In genomic region chr6:118196751-118197439, GRCm38 (mm10) we compare ENCODE assay signal across 8 mouse cellular contexts. TPM values are rescaled to one million over a fixed set of nuclear protein-coding genes. Genes with fewer than 3 reads are reported as not detected.
A peak's percentile ranks its signal among the peaks of the same experiment; 100 is the strongest.
DNase-seq lines count a peak whose midpoint lies in the region; ATAC-seq lines count a peak whose summit lies in the region.

No protein-coding gene starts in this region.

- peak overlapping the region; percentile 80 for H3K4me3 ChIP-seq in hindbrain, embryonic 16.5 days (ENCODE audit: low read length)
- H3K4me3 ChIP-seq in liver, embryonic 15.5 days (replicated peaks) = peak overlapping the region; percentile 41
- peak overlapping the region; percentile 64 for H3K4me3 ChIP-seq in neural tube, embryonic 11.5 days (ENCODE audit: low read depth, low read length)

- under 1% methylated on average over 82 of the region's 84 CpGs for WGBS in hindbrain, embryonic 16.5 days
- under 1% methylated on average over 84 of the region's 84 CpGs for WGBS in liver, embryonic 15.5 days (ENCODE audit: insufficient replicate concordance)
- 0% methylated on average over 76 of the region's 84 CpGs for WGBS in neural tube, embryonic 11.5 days

- peak; percentile 48 for DNase-seq in ovary, postnatal 36 days (ENCODE audit: low spot score)
- DNase-seq in ovary, postnatal 10 days (ENCODE audit: low spot score) = no peak
- DNase-seq in cerebellum, postnatal 14 days = peak; percentile 63 to 64
- DNase-seq in gastrocnemius, postnatal 14 days = peak; percentile 75
- peak; percentile 64 for DNase-seq in neural tube, embryonic 11.5 days (ENCODE audit: low spot score)
- DNase-seq in thymus, postnatal 10 days (ENCODE audit: low spot score in 2 of 2) = no peak

- H3K4me2 ChIP-seq in hindbrain, embryonic 16.5 days (ENCODE audit: low read length) = peak overlapping the region; percentile 83
- H3K4me2 ChIP-seq in liver, embryonic 15.5 days = peak overlapping the region; percentile 68
- H3K4me2 ChIP-seq in neural tube, embryonic 11.5 days (ENCODE audit: low read depth) = peak overlapping the region; percentile 98

- H3K27me3 ChIP-seq in hindbrain, embryonic 16.5 days (replicated peaks; ENCODE audit: control insufficient read depth, insufficient read depth, low read length) = peaks cover 14% of the 10 kb centered on the region
- peaks cover 96% of the 10 kb centered on the region for H3K27me3 ChIP-seq in liver, embryonic 15.5 days
- H3K27me3 ChIP-seq in neural tube, embryonic 11.5 days (ENCODE audit: control insufficient read depth, insufficient read depth, low read length) = peaks cover 35% of the 10 kb centered on the region

- H3K36me3 ChIP-seq in hindbrain, embryonic 16.5 days (ENCODE audit: control insufficient read depth, insufficient read depth, low read length) = no peaks in the 10 kb centered on the region
- H3K36me3 ChIP-seq in liver, embryonic 15.5 days (replicated peaks) = no peaks in the 10 kb centered on the region
- no peaks in the 10 kb centered on the region for H3K36me3 ChIP-seq in neural tube, embryonic 11.5 days (ENCODE audit: control insufficient read depth, insufficient read depth, low read length)

- peaks cover 5% of the 10 kb centered on the region; the same call in 1 of the 2 replicates for H3K4me1 ChIP-seq in hindbrain, embryonic 16.5 days (ENCODE audit: control insufficient read depth, insufficient read depth, low read depth, low read length)
- peaks cover 12% of the 10 kb centered on the region; the same call in 1 of the 2 replicates for H3K4me1 ChIP-seq in liver, embryonic 15.5 days (replicated peaks)
- 0 out of 2 replicates have a peak, but pooled peaks cover 3% of the 10 kb centered on the region for H3K4me1 ChIP-seq in neural tube, embryonic 11.5 days (ENCODE audit: control insufficient read depth, insufficient read depth, low read length)

- H3K27ac ChIP-seq in hindbrain, embryonic 16.5 days (ENCODE audit: low read depth, low read length) = peak overlapping the region; percentile 32; the same call in 1 of the 2 replicates
- H3K27ac ChIP-seq in liver, embryonic 15.5 days (replicated peaks) = no peak overlapping the region
- H3K27ac ChIP-seq in neural tube, embryonic 11.5 days (ENCODE audit: low read depth, low read length) = no peak overlapping the region

- no peaks in the 10 kb centered on the region for H3K9me3 ChIP-seq in hindbrain, embryonic 16.5 days (ENCODE audit: control insufficient read depth, low read length)
- H3K9me3 ChIP-seq in liver, embryonic 15.5 days (replicated peaks) = no peaks in the 10 kb centered on the region
- no peaks in the 10 kb centered on the region for H3K9me3 ChIP-seq in neural tube, embryonic 11.5 days (ENCODE audit: control insufficient read depth, low read length)

- intact Hi-C loops in gastrocnemius, postnatal 14 days (cut with DNase I; ENCODE audit: low total_unique reads) = no loop called here

- peak overlapping the region; percentile 75 for H3K9ac ChIP-seq in hindbrain, embryonic 16.5 days (ENCODE audit: low read depth, low read length)
- H3K9ac ChIP-seq in liver, embryonic 15.5 days = no peak overlapping the region
- peak overlapping the region; percentile 53 for H3K9ac ChIP-seq in neural tube, embryonic 11.5 days (ENCODE audit: low read length)

- peak; percentile 63 for ATAC-seq in hindbrain, embryonic 16.5 days
- no peak for ATAC-seq in liver, embryonic 15.5 days (ENCODE audit: insufficient read depth)
- peak; percentile 46; the same call in 1 of the 2 replicates for ATAC-seq in neural tube, embryonic 11.5 days (ENCODE audit: insufficient read depth, low FRiP score, low TSS enrichment)

RNA-seq across cellular contexts. Expression of gene Ret, which starts 0.6 kb away (rescaled TPM):
- 10 to 100 TPM in 1 of 2 experiments, 1 to 10 TPM in 1; 8.5 to 16.1 TPM for total RNA-seq in gastrocnemius, postnatal 14 days (2021)
- 17.6 and 19.1 TPM in 2 replicates for polyA plus RNA-seq in hindbrain, embryonic 16.5 days (2015; fragmentation: Nextera tagmentation; extraction: Ambion mirVana)
- polyA plus RNA-seq in liver, embryonic 15.5 days (2015; fragmentation: Nextera tagmentation; extraction: Ambion mirVana) = 0.08 and 0.26 TPM in 2 replicates
- 9.0 and 12.0 TPM in 2 replicates for polyA plus RNA-seq in neural tube, embryonic 11.5 days (2014; fragmentation: Nextera tagmentation; extraction: Ambion mirVana)

RNA-seq across cellular contexts. Expression of gene Csgalnact2, which starts 58.0 kb away (rescaled TPM):
- total RNA-seq in gastrocnemius, postnatal 14 days (2021) = 10 to 100 TPM; 21.4 to 22.1 TPM
- polyA plus RNA-seq in hindbrain, embryonic 16.5 days (2015; fragmentation: Nextera tagmentation; extraction: Ambion mirVana) = 10.7 and 10.9 TPM in 2 replicates
- 6.7 and 7.0 TPM in 2 replicates for polyA plus RNA-seq in liver, embryonic 15.5 days (2015; fragmentation: Nextera tagmentation; extraction: Ambion mirVana)
- polyA plus RNA-seq in neural tube, embryonic 11.5 days (2014; fragmentation: Nextera tagmentation; extraction: Ambion mirVana) = 8.4 and 9.0 TPM in 2 replicates

Comparison
In these comparisons a context has a peak if more than half of its experiments do, and no peak if none do; other contexts are left out.
1. DNase-seq: peak in ovary, postnatal 36 days (single experiment), cerebellum, postnatal 14 days (2 of 2), gastrocnemius, postnatal 14 days (single experiment) and neural tube, embryonic 11.5 days (single experiment); none in ovary, postnatal 10 days (single experiment) and thymus, postnatal 10 days (0 of 2).
2. Peak in every context shown above with its lines, with median percentiles within 50 percentile points of each other: H3K4me2 ChIP-seq and H3K4me3 ChIP-seq.